In the genomic region with DNA sequence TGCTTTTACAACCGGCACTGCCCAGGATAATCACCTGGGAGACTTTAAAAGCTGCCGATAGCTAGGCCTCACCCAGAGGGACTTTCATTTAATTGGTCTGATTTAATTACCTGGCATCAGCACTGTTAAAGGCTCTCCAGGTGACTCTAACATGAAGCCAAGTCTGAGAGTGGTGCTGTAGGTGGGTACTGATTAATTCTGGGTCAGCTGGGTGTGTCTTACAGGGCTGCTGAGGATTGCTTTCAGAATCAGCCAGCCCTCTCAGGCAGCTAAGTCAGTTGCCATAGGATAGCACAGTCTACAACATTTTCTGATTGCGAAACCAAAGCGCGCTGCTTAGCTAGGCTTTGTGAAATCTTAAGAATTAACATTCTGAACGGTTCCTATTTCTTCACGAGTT, we compare ENCODE assay signal across 16 mouse cellular contexts.
DNase-seq lines count a peak whose midpoint lies in the region; ATAC-seq and TF ChIP-seq lines count a peak whose summit lies in the region.
"Had no signal": no experiment of that assay in that cellular context is flagged by ENCODE, and none has a peak within 500 bp of the region (broad histone marks: within the 10 kb centered on the region; RNA-seq: fewer than 3 reads in every experiment).

No protein-coding gene starts in this region.

- no peak overlapping the region for H3ac ChIP-seq in myocyte (ENCODE audit: control insufficient read depth, insufficient read length)

- no peak overlapping the region for H3K9ac ChIP-seq in embryonic facial prominence, embryonic 14.5 days (ENCODE audit: low read depth, low read length)
- H3K9ac ChIP-seq: liver, embryonic 14.5 days; midbrain, embryonic 12.5 days; neural tube, embryonic 13.5 days had no signal

- no peak overlapping the region for H3K4me2 ChIP-seq in embryonic facial prominence, embryonic 14.5 days (ENCODE audit: low read depth, low read length)
- no peak overlapping the region for H3K4me2 ChIP-seq in myocyte (ENCODE audit: low read depth)
- H3K4me2 ChIP-seq: midbrain, embryonic 12.5 days; neural tube, embryonic 13.5 days had no signal

- no peaks in the 10 kb centered on the region for H3K36me3 ChIP-seq in kidney, adult 2 months (ENCODE audit: control insufficient read depth, insufficient read depth, low read length)
- H3K36me3 ChIP-seq in embryonic facial prominence, embryonic 14.5 days (ENCODE audit: control insufficient read depth, insufficient read depth, low read length): no peaks in the 10 kb centered on the region
- no peaks in the 10 kb centered on the region for H3K36me3 ChIP-seq in myocyte (ENCODE audit: control insufficient read depth, insufficient read depth)
- H3K36me3 ChIP-seq: midbrain, embryonic 12.5 days; neural tube, embryonic 13.5 days had no signal

- peak; percentile 12 for DNase-seq in kidney, adult 2 months
- no peak for DNase-seq in kidney, postnatal 10 days
- peak; percentile 17 for DNase-seq in embryonic facial prominence, embryonic 14.5 days (ENCODE audit: low spot score)
- peak; percentile 92 for DNase-seq in large intestine, adult 2 months (ENCODE audit: low read depth, low spot score)
- no peak for DNase-seq in thymus, postnatal 25 days
- no peak for DNase-seq in layer of hippocampus, postnatal 25 days (ENCODE audit: extremely low spot score in 1 of 2, low spot score in 1 of 2)
- DNase-seq: adrenal gland, postnatal 25 days; cerebellum, adult 11-12 months; heart, postnatal 14 days; kidney, postnatal 25 days; thymus, postnatal 4 days had no signal

- no peaks in the 10 kb centered on the region for H3K9me3 ChIP-seq in embryonic facial prominence, embryonic 14.5 days (ENCODE audit: control insufficient read depth, low read length)
- H3K9me3 ChIP-seq: midbrain, embryonic 12.5 days; neural tube, embryonic 13.5 days had no signal

- TF ChIP-seq POLR2A in kidney, adult 2 months (IDR thresholded peaks at IDR 0.05; ENCODE audit: low read depth, low read length): no peak
- TF ChIP-seq POLR2A in myocyte (IDR thresholded peaks at IDR 0.05; ENCODE audit: insufficient read length, low read depth): no peak

- TF ChIP-seq CTCF in kidney, adult 2 months (conservative IDR thresholded peaks at IDR 0.05; ENCODE audit: insufficient read depth, insufficient read length, low read depth, low read length): no peak

- no peak overlapping the region for H3K4me3 ChIP-seq in kidney, adult 2 months (ENCODE audit: insufficient read depth, low read depth, low read length)
- no peak overlapping the region for H3K4me3 ChIP-seq in embryonic facial prominence, embryonic 14.5 days (ENCODE audit: low read depth, low read length)
- no peak overlapping the region for H3K4me3 ChIP-seq in myocyte
- H3K4me3 ChIP-seq: midbrain, embryonic 12.5 days; neural tube, embryonic 13.5 days had no signal

- H3K27me3 ChIP-seq in kidney, adult 2 months (replicated peaks; ENCODE audit: control insufficient read depth, insufficient read depth, low read length): no peaks in the 10 kb centered on the region
- H3K27me3 ChIP-seq in embryonic facial prominence, embryonic 14.5 days (replicated peaks; ENCODE audit: control insufficient read depth, insufficient read depth, low read length): no peaks in the 10 kb centered on the region
- H3K27me3 ChIP-seq in myocyte (ENCODE audit: control insufficient read depth, insufficient read depth, insufficient read length): no peaks in the 10 kb centered on the region
- H3K27me3 ChIP-seq: midbrain, embryonic 12.5 days; neural tube, embryonic 13.5 days had no signal

- no peaks in the 10 kb centered on the region for H3K4me1 ChIP-seq in kidney, adult 2 months (ENCODE audit: control insufficient read depth, insufficient read depth, low read length)
- no peaks in the 10 kb centered on the region for H3K4me1 ChIP-seq in embryonic facial prominence, embryonic 14.5 days (ENCODE audit: control insufficient read depth, insufficient read depth, low read length)
- H3K4me1 ChIP-seq: midbrain, embryonic 12.5 days; neural tube, embryonic 13.5 days had no signal

- 78% methylated on average over 7 of the region's 7 CpGs for WGBS in kidney, adult 2 months
- 62% methylated on average over 7 of the region's 7 CpGs for WGBS in embryonic facial prominence, embryonic 14.5 days
- WGBS in large intestine, adult 2 months: 30% methylated on average over 7 of the region's 7 CpGs

- no peak overlapping the region for H3K27ac ChIP-seq in kidney, adult 2 months (ENCODE audit: insufficient read depth, low read depth, low read length)
- H3K27ac ChIP-seq in embryonic facial prominence, embryonic 14.5 days (replicated peaks; ENCODE audit: low read depth, low read length): no peak overlapping the region
- H3K27ac ChIP-seq: liver, embryonic 14.5 days; midbrain, embryonic 12.5 days; neural tube, embryonic 13.5 days had no signal

- no peaks in the 10 kb centered on the region for H3K79me2 ChIP-seq in myocyte (ENCODE audit: control insufficient read depth, insufficient read depth)

- peak; percentile 82 for ATAC-seq in embryonic facial prominence, embryonic 14.5 days (ENCODE audit: low read depth)
- ATAC-seq: forebrain, embryonic 14.5 days had no signal

TF ChIP-seq in myocyte, 11 proteins besides CTCF, POLR2A, EP300 and RAD21:
- TF ChIP-seq MAX (IDR thresholded peaks at IDR 0.05; ENCODE audit: low read depth) (no peak), CEBPB (IDR thresholded peaks at IDR 0.05; ENCODE audit: insufficient read depth, poor library complexity, severe bottlenecking) (peak; percentile 48; the same call in 1 of the 2 replicates)

Comparison
In these comparisons a context has a peak if more than half of its experiments do, and no peak if none do; other contexts are left out.
1. DNase-seq: peak in kidney, adult 2 months (single experiment), embryonic facial prominence, embryonic 14.5 days (single experiment) and large intestine, adult 2 months (single experiment); none in kidney, postnatal 10 days (single experiment), thymus, postnatal 25 days (single experiment) and layer of hippocampus, postnatal 25 days (0 of 2).